Mouse (Mus musculus): Measurements from ENCODE around the gene Teddm2. TPM values are rescaled to one million over a fixed set of nuclear protein-coding genes. Genes with fewer than 3 reads are reported as not detected.
A peak's percentile ranks its signal among the peaks of the same experiment; 100 is the strongest.

Gene Teddm2
- polyA plus RNA-seq (2014; fragmentation: Nextera tagmentation; extraction: Ambion mirVana) = 0.49 and 0.51 TPM in 2 replicates

DNA sequence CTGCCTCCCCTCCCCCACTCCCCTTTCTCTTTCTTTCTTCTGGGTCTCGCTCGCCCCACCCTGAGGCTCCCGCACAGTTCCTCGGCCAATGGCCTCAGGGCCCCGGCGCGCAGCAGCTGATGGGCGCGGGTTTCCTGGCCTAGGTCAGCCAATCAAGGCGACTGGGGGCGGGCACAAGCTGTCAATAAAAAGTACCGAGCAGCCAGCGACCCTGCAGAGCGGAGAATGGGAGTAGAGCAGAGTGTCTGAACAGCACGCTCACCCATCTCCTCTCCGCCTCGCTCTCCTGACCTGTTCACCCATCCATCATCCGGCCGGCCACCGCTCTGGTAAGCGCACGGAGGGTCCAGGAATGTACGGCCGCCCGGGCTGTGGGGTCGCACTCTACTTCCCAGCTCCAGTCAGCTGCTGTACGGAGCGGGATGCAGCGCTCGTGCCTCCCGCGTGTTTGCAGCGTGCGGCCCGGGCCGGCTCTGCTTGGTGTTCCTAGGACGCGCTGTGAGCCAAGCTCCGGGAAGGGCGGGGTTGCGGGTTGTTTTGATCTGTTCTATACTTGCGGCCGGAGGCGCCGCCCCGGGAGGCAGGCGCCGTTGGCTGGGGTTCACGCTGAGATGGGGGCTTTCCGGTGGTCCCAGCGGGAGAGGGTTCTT, at the start of gene Teddm2, which contains the start of gene Glul:
TSS of gene Teddm2 (minus strand) at position 498 of the 650 bp plus-strand sequence.
TSS of gene Glul (plus strand) at position 214 of the 650 bp plus-strand sequence.
- peaks cover 3% of the 10 kb centered on the region; the same call in 1 of the 2 replicates for H3K4me1 ChIP-seq (replicated peaks; ENCODE audit: control insufficient read depth, insufficient read depth, low read length)
- H3K4me3 ChIP-seq (ENCODE audit: low read depth, low read length) = peak within 1 kb of the TSS; percentile 63
- no peaks in the 10 kb centered on the region for H3K9me3 ChIP-seq (ENCODE audit: control insufficient read depth, low read length)
- H3K27ac ChIP-seq (ENCODE audit: low read depth, low read length) = peak within 1 kb of the TSS; percentile 96
- under 1% methylated on average over 51 of the region's 51 CpGs for WGBS
- H3K27me3 ChIP-seq (ENCODE audit: control insufficient read depth, insufficient read depth, low read length) = no peaks in the 10 kb centered on the region
- H3K9ac ChIP-seq (ENCODE audit: low read depth, low read length) = peak within 1 kb of the TSS; percentile 80
- peak within 1 kb of the TSS; percentile 59 for H3K4me2 ChIP-seq (replicated peaks; ENCODE audit: low read depth, low read length)
- ATAC-seq (ENCODE audit: low FRiP score) = peak; percentile 96
- peak; percentile 96 for DNase-seq (ENCODE audit: low spot score)
- peaks cover 9% of the 10 kb centered on the region; the same call in 1 of the 2 replicates for H3K36me3 ChIP-seq (ENCODE audit: control insufficient read depth, insufficient read depth, low read length)

DNA sequence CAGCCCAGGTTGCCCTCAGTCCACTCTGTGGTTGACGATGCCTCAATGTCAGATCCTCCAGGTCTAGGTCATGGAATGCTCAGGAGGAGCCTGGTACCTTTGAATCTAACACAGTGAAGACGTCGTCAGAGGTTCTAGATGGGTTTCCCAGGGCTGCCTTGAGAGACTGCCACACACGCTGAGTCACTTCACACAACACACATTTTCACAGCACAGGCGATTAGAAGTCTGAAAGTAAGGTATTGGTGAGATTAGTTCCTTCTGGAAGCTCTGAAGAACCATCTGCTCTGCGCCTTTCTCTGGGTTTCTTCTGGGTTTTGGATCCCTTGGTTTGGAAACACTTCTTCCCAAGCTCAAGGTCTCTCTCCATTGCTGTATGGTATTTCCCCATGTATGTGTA, 47.8 kb upstream of the Teddm2 start:
- Histone ChIP-seq H3K4me1 (replicated peaks; ENCODE audit: control insufficient read depth, insufficient read depth, low read length) (no peaks in the 10 kb centered on the region), H3K9ac (ENCODE audit: low read depth, low read length) (no peak overlapping the region), H3K27ac (ENCODE audit: low read depth, low read length) (no peak overlapping the region), H3K36me3 (ENCODE audit: control insufficient read depth, insufficient read depth, low read length) (no peaks in the 10 kb centered on the region), H3K27me3 (ENCODE audit: control insufficient read depth, insufficient read depth, low read length) (no peaks in the 10 kb centered on the region), H3K4me2 (replicated peaks; ENCODE audit: low read depth, low read length) (no peak overlapping the region), H3K4me3 (ENCODE audit: low read depth, low read length) (no peak overlapping the region), H3K9me3 (ENCODE audit: control insufficient read depth, low read length) (no peaks in the 10 kb centered on the region)
- WGBS = 91% methylated on average over 6 of the region's 6 CpGs
- DNase-seq (ENCODE audit: low spot score) (no peak), ATAC-seq (ENCODE audit: low FRiP score) (no peak)

DNA sequence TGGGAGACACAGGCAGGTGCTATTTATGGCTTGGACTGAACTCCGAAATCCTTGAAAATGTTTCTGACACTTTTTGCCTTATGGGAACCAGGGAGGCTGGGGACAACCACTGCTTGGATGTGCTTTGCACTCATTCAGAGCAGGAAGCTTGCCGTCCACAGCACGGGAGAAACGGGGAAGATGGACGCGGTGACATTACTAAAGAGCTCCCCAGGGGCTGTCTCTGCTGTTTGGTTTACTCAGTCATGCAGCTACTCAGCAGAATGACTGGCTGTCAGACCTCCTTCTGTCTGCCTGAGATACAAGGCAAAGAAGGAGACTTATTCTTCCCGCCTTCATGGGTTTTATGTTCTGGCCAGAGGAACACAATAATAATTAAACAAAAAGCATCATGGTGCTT, 46.9 kb upstream of the Teddm2 start:
- Histone ChIP-seq H3K9me3 (ENCODE audit: control insufficient read depth, low read length) (no peaks in the 10 kb centered on the region), H3K27me3 (ENCODE audit: control insufficient read depth, insufficient read depth, low read length) (no peaks in the 10 kb centered on the region), H3K9ac (ENCODE audit: low read depth, low read length) (no peak overlapping the region), H3K36me3 (ENCODE audit: control insufficient read depth, insufficient read depth, low read length) (no peaks in the 10 kb centered on the region), H3K27ac (ENCODE audit: low read depth, low read length) (no peak overlapping the region), H3K4me3 (ENCODE audit: low read depth, low read length) (no peak overlapping the region), H3K4me2 (replicated peaks; ENCODE audit: low read depth, low read length) (no peak overlapping the region), H3K4me1 (replicated peaks; ENCODE audit: control insufficient read depth, insufficient read depth, low read length) (no peaks in the 10 kb centered on the region)
- ATAC-seq (ENCODE audit: low FRiP score) = no peak
- DNase-seq (ENCODE audit: low spot score) = peak; percentile 16
- WGBS = 17% methylated on average over 7 of the region's 7 CpGs

DNA sequence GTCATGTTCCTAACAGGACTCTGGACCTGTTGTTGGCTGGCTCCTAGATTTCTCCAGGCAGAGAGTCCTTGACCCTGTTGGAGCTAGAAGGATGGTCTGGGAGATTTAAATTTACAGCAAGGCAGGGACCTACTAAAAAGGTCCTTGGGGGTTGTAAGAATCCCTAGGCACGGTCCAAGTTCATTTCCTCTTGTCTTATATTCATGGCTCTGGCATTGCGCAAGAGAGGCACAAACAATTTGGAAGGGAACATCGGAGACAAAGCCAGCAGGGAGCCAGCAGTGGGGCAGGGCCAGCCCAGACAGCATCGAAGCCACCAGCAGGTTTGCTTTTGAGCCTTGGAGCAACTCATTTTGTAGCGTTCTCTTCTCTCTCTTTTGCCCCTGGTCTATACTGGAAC, 45.2 kb upstream of the Teddm2 start:
- Histone ChIP-seq H3K4me3 (ENCODE audit: low read depth, low read length) (no peak overlapping the region), H3K9me3 (ENCODE audit: control insufficient read depth, low read length) (no peaks in the 10 kb centered on the region), H3K27me3 (ENCODE audit: control insufficient read depth, insufficient read depth, low read length) (no peaks in the 10 kb centered on the region), H3K9ac (ENCODE audit: low read depth, low read length) (no peak overlapping the region), H3K4me2 (replicated peaks; ENCODE audit: low read depth, low read length) (no peak overlapping the region), H3K4me1 (replicated peaks; ENCODE audit: control insufficient read depth, insufficient read depth, low read length) (no peaks in the 10 kb centered on the region), H3K27ac (ENCODE audit: low read depth, low read length) (no peak overlapping the region), H3K36me3 (ENCODE audit: control insufficient read depth, insufficient read depth, low read length) (no peaks in the 10 kb centered on the region)
- DNase-seq (ENCODE audit: low spot score) = no peak
- WGBS = 83% methylated on average over 5 of the region's 5 CpGs
- no peak for ATAC-seq (ENCODE audit: low FRiP score)

DNA sequence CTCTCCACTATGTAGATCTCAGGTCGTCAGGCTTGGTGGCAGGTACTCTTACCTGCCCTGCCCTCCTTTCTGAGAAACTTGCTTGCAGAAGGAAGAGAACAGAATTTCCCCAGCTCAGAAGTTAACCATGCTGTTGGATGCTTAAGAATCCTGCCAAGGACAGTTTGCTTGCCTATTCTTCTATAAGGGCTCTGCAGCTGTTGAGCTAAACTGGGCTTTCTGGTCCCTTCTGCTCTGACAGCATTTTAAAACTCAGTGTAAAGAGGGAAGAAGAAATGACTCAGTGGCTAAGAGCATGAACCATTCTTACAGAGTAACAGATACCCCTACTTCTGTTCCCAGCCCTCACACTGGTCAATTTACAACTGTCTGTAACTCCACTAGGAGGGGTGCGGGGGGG, 41.0 kb upstream of the Teddm2 start:
- no peaks in the 10 kb centered on the region for H3K4me1 ChIP-seq (replicated peaks; ENCODE audit: control insufficient read depth, insufficient read depth, low read length)
- H3K27me3 ChIP-seq (ENCODE audit: control insufficient read depth, insufficient read depth, low read length) = no peaks in the 10 kb centered on the region
- H3K4me3 ChIP-seq (ENCODE audit: low read depth, low read length) = no peak overlapping the region
- H3K4me2 ChIP-seq (replicated peaks; ENCODE audit: low read depth, low read length) = no peak overlapping the region
- H3K27ac ChIP-seq (ENCODE audit: low read depth, low read length) = no peak overlapping the region
- H3K9me3 ChIP-seq (ENCODE audit: control insufficient read depth, low read length) = no peaks in the 10 kb centered on the region
- DNase-seq (ENCODE audit: low spot score) (no peak), ATAC-seq (ENCODE audit: low FRiP score) (no peak)
- no peaks in the 10 kb centered on the region for H3K36me3 ChIP-seq (ENCODE audit: control insufficient read depth, insufficient read depth, low read length)
- no peak overlapping the region for H3K9ac ChIP-seq (ENCODE audit: low read depth, low read length)
- 85% methylated on average over 2 of the region's 2 CpGs for WGBS

DNA sequence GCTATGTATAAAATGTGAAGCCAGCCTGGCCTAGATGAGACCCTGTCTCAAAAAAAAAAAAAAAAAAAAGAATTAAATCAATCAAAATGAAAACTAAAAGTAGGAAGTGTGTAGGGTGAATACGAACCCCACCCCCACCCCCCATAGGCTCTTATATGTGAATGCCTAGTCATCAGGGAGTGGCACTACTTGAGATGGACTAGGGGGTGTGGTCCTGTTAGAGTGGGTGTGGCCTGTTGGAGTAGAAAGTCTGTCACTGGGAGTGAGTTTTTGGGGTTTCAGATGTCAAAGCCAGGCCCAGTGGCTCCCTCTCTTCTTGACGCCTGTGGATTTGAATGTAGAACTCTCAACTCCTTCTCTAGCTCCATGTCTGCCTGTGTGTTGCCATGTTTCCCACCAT, 37.0 kb upstream of the Teddm2 start:
- Histone ChIP-seq H3K36me3 (ENCODE audit: control insufficient read depth, insufficient read depth, low read length) (no peaks in the 10 kb centered on the region), H3K4me3 (ENCODE audit: low read depth, low read length) (no peak overlapping the region), H3K9ac (ENCODE audit: low read depth, low read length) (no peak overlapping the region), H3K27ac (ENCODE audit: low read depth, low read length) (no peak overlapping the region), H3K4me2 (replicated peaks; ENCODE audit: low read depth, low read length) (no peak overlapping the region), H3K27me3 (ENCODE audit: control insufficient read depth, insufficient read depth, low read length) (no peaks in the 10 kb centered on the region), H3K4me1 (replicated peaks; ENCODE audit: control insufficient read depth, insufficient read depth, low read length) (no peaks in the 10 kb centered on the region), H3K9me3 (ENCODE audit: control insufficient read depth, low read length) (no peaks in the 10 kb centered on the region)
- WGBS = 92% methylated on average over 2 of the region's 2 CpGs
- DNase-seq (ENCODE audit: low spot score) = no peak
- ATAC-seq (ENCODE audit: low FRiP score) = no peak

DNA sequence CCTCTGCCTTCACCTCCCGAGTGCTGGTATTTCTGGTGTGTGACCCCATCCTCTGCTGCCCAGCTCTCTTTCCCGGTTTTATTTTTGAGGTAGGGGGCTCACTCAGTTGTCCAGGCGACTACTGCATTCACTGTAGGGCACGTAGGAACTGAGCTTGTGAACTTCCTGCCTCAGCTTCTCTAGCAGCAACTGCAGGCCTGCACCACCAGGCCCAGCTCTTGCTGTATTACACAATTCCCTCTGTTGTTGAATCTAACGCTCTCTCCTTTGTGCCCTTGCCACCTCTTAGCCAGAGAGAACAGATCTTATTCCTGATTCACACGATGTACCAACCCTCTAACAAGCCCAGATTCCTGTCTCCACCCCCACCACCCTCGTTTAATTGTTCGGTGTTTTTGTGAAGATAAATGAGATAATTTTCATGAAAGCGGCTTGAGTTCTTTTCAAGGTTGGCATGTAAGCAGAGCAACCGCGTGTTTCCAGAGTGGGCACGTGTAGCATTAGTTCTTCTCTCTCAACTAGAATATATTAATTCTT, 35.9 kb upstream of the Teddm2 start:
- DNase-seq (ENCODE audit: low spot score) = no peak
- no peaks in the 10 kb centered on the region for H3K9me3 ChIP-seq (ENCODE audit: control insufficient read depth, low read length)
- no peak overlapping the region for H3K4me3 ChIP-seq (ENCODE audit: low read depth, low read length)
- no peaks in the 10 kb centered on the region for H3K4me1 ChIP-seq (replicated peaks; ENCODE audit: control insufficient read depth, insufficient read depth, low read length)
- ATAC-seq (ENCODE audit: low FRiP score) = no peak
- no peak overlapping the region for H3K27ac ChIP-seq (ENCODE audit: low read depth, low read length)
- H3K9ac ChIP-seq (ENCODE audit: low read depth, low read length) = no peak overlapping the region
- H3K27me3 ChIP-seq (ENCODE audit: control insufficient read depth, insufficient read depth, low read length) = no peaks in the 10 kb centered on the region
- WGBS = 82% methylated on average over 12 of the region's 12 CpGs
- no peaks in the 10 kb centered on the region for H3K36me3 ChIP-seq (ENCODE audit: control insufficient read depth, insufficient read depth, low read length)
- H3K4me2 ChIP-seq (replicated peaks; ENCODE audit: low read depth, low read length) = no peak overlapping the region

DNA sequence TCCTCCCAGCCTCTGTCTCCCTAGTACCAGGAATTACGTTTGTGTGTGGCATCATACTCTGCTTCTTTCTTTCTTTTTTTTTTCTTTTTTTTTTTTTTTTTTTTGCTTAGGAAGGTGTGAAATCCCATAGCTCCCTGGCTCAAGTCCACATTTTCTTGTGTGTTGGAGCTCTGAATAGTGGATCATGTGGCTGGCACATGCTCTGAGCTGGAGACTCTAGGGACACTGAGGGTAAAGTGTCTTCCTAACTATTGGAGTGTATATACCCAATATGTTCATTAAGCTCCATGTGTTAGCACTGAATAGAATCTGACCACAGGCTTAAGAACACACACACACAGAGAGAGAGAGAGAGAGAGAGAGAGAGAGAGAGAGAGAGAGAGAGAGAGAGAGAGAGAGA, 33.7 kb upstream of the Teddm2 start:
- Histone ChIP-seq H3K27me3 (ENCODE audit: control insufficient read depth, insufficient read depth, low read length) (no peaks in the 10 kb centered on the region), H3K9ac (ENCODE audit: low read depth, low read length) (no peak overlapping the region), H3K4me1 (replicated peaks; ENCODE audit: control insufficient read depth, insufficient read depth, low read length) (no peaks in the 10 kb centered on the region), H3K9me3 (ENCODE audit: control insufficient read depth, low read length) (no peaks in the 10 kb centered on the region), H3K4me2 (replicated peaks; ENCODE audit: low read depth, low read length) (no peak overlapping the region), H3K27ac (ENCODE audit: low read depth, low read length) (no peak overlapping the region), H3K4me3 (ENCODE audit: low read depth, low read length) (no peak overlapping the region), H3K36me3 (ENCODE audit: control insufficient read depth, insufficient read depth, low read length) (no peaks in the 10 kb centered on the region)
- ATAC-seq (ENCODE audit: low FRiP score) (no peak), DNase-seq (ENCODE audit: low spot score) (no peak)
- WGBS = 75% methylated on average over 1 of the region's 1 CpGs

DNA sequence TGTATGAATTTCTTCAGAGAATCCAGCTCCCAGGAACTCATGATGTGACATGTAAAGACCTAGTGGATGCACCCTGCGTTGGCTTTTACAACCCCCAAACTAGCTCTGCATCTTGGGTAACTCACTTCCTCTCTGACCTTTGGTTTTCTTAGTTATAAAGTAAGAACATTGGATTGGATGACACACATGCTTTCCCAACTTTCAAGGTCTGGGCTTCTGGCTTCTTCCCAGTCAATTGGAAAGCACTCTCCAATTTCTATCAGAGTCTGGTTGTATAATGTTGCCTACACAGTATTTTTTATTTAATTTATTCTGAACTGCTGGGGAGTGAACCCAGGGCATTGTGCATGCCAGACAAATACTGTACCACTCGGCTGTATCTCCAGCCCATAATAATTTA, 30.4 kb upstream of the Teddm2 start:
- no peaks in the 10 kb centered on the region for H3K36me3 ChIP-seq (ENCODE audit: control insufficient read depth, insufficient read depth, low read length)
- H3K27me3 ChIP-seq (ENCODE audit: control insufficient read depth, insufficient read depth, low read length) = no peaks in the 10 kb centered on the region
- no peak overlapping the region for H3K4me2 ChIP-seq (replicated peaks; ENCODE audit: low read depth, low read length)
- 91% methylated on average over 2 of the region's 2 CpGs for WGBS
- H3K9me3 ChIP-seq (ENCODE audit: control insufficient read depth, low read length) = no peaks in the 10 kb centered on the region
- no peak overlapping the region for H3K27ac ChIP-seq (ENCODE audit: low read depth, low read length)
- no peak overlapping the region for H3K9ac ChIP-seq (ENCODE audit: low read depth, low read length)
- ATAC-seq (ENCODE audit: low FRiP score) (no peak), DNase-seq (ENCODE audit: low spot score) (no peak)
- no peak overlapping the region for H3K4me3 ChIP-seq (ENCODE audit: low read depth, low read length)
- H3K4me1 ChIP-seq (replicated peaks; ENCODE audit: control insufficient read depth, insufficient read depth, low read length) = no peaks in the 10 kb centered on the region
